Mouse (Mus musculus): ENCODE results near the gene Dennd1b.

- TF ChIP-seq CTCF (IDR thresholded peaks at IDR 0.05; ENCODE audit: low read depth) = no peak
- TF ChIP-seq EP300 (optimal IDR thresholded peaks at IDR 0.05) = no peak
Observed at GRCm38 (mm10) chr1:139224309-139224949, 261.2 kb downstream of the Dennd1b start.
